Mouse (Mus musculus): Measurements from ENCODE around the gene Mtss1l.
A peak's percentile ranks its signal among the peaks of the same experiment; 100 is the strongest.

Gene Mtss1l

DNA sequence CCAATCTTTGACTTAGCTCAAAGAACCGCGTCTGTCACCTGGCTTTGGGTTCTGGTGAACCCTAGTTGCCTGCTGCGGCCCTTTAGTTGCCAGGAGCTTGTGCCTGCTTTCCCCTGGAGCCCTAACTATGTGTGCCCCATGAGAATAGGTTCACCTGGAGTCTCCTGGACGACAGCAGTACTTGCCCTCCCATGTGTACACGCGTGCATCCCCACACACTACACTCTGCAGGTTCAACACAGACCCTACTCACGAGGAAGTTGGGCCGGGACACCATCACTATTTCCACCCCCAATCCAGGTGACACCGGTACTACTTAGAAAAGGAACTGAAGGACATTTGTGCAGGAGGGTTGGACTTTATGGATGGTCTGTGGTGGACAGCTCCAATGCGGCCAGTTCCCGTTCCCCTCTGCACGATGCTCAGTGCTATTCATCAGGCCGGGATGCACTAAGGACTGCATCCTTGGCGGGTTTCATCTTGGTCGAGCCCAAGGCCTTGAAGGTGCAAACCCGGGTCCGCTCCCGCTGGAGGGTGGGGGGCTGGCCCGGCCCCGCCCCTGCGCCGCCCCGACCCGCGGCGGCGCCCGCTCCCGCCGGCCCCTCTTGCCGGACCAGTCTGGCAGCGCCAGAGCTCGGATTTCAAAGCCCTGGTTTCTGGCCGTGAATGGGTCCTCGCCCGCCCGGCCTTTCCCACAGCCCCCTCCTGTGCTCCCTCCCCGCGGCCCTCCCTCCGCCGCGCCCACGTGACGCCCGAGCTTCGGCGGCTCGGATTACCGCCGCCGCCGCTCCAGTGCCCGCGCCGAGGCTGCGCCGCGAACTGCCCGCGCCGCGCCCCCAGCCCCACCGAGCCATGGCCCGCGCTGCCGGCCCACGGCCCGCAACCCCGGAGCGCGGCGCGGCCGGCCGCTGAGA, at the start of gene Mtss1l:
Gene Mtss1l (plus strand): TSS at position 792 of the 914 bp plus-strand sequence.
- DNase-seq: peak; percentile 24

DNA sequence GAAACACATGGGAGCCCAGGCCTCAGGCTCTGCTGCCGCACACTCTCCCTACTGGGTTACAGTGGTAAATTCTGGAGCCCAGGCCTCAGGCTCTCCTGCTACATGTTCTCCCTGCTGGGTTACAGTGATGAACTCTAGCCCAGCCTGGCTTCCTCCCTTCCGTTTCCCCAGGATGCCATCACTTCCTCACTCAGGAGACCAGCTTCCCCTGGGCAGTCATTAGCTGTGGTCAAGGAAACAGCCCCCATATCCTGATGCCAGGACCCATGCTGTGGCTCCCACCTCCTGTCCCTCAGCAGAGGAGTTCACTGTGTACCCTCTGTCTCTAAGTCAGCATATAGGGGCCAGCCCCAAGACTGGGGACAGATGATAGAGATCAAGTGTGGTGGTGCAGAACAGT, 49.1 kb upstream of the Mtss1l start:
- no peak for DNase-seq

- no peak for DNase-seq
Measured at GRCm38 (mm10) chr8:110673168-110673567, 48.1 kb upstream of the Mtss1l start.

DNA sequence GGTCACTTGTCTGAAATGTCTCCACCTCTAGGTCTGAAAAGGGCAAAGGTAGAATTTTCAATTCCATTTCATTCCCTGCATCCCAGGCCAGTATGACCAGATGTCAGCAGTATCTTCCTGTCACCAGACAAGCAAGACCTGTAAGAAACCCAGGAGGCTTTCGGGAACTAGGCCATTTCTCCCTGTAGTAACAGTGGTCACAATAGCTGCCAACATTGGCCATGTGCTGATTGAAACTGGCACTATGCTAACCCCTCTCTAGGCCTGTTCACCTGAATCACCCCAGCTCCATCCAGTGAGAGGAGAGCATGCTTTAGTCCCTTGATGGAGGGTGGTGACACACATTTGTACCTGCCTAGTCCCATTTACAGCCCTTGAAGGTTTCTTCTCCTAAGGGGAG, 46.7 kb upstream of the Mtss1l start:
- DNase-seq: no peak

DNA sequence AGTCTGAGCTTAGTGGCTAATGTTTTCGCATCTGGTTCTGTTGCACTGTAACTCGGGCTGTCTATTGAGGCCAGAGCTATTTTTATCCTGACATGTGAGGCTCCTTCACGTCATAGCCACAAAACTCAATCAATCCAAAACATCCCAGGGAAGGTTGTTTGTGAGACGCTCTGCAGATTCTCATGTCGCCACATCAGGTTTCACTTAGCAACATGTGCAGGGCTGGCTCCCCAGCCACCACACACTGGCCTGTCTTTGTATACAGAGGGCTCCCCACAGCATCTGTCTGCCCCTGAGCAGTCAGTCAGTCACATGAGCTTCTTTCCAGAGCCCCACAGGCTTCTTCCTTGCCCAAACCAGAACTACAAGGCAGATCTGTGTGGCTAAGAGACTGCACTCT, 44.6 kb upstream of the Mtss1l start:
- no peak for DNase-seq

GRCm38 (mm10) chr8:110677174-110677660, 44.1 kb upstream of the Mtss1l start:
- no peak for DNase-seq

- DNase-seq: no peak
Measured at GRCm38 (mm10) chr8:110678989-110679388, 42.3 kb upstream of the Mtss1l start.

DNA sequence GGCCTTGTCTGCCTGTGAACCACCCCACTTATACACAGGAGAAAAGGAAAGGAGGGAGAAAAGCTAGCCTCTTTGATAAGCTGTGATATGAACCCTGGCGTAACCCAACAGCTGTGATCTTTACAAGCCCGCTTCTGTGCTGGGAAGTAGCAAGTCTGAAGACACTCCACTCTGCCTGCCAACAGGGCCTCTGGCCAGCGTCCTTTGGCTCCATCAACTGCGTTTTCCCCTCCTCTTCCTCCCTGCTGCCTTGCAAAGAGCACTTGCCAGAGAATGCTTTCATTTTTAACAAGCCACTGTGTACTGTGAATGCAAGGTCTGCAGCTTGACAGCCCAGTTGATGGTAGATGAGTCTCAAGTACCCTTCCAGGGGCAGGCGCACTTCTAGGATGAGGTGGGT, 33.5 kb upstream of the Mtss1l start:
- DNase-seq: no peak

DNA sequence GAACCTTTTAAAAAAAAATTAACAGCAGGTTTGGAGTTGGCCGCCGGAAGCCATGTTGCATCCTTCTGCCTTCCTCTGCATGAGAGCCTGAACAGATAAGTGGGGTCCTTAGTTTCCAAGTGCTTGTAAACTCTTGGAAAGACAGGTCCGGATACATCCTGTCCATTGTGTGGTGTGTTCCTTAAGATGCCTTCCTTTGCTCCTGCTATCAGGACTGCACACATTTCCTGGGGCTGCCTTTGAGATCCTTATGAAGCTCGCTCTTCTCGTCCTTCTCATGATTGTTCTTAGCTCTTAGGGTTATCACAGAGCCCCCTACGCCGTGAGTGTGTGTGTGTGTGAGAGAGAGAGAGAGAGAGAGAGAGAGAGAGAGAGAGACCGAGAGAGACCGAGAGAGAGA, 31.3 kb upstream of the Mtss1l start:
- DNase-seq: no peak

GRCm38 (mm10) chr8:110694226-110694625, 27.1 kb upstream of the Mtss1l start:
- no peak for DNase-seq

- DNase-seq: no peak
Measured at GRCm38 (mm10) chr8:110694826-110695225, 26.4 kb upstream of the Mtss1l start.

DNA sequence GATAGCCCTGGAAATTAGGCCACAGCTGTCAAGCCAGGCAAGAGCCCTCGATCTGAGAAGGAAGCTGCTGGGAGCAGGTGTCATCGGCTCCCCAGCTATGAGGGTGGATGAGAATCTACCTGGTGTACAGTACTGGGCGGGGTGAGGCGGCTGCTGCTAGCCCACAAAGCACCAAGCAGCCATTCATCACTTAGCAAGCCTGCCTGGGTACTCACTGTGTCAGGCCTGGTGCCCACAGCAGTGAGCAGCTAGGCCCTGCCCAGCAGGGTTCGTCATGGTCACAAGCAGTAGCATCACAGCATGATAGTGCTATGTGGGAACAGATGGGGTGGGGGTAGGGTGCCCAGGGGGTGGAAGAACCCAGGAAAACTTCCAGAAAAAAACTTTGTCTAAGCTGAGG, 25.8 kb upstream of the Mtss1l start:
- no peak for DNase-seq

GRCm38 (mm10) chr8:110696051-110696450, 25.2 kb upstream of the Mtss1l start:
- DNase-seq: no peak

DNA sequence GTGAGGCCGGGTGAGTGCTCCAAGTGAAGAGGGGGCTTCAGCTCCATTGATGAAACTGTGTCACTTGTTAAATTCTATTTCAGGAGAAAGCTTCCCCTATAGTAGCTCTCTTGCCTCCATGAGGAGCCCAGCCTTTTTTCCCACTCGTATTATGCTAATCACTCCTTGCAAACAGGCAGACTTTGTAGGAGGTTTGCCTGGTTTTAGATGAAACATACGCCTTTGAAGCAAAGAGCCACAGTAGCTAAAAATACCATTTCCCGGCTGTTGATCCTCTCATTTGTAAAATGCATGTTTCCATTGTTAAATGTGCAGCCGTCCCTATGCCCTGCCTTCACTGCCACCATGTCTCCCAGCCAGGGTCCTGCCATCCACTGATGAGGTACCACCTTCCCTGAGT, 23.7 kb upstream of the Mtss1l start:
- DNase-seq: no peak

DNA sequence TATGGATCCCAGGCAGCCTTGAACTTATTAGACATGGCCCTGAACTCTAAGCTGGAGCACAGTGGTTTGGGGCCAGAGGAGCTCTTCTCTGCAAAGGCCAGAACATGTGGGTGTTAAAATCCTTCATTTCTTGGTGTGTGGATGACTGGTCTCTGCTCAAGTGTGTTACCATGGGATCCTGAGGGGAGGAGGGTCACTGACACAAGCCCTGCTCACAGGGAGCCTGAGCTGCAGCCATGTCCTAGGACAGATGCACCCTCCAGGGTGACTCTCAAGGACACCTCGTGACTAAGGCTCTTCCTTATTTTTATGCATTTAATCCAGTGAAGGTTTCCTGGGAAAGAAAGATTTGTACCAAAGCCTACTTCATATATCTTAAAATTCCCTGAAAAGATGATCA, 23.2 kb upstream of the Mtss1l start:
- DNase-seq: no peak

DNA sequence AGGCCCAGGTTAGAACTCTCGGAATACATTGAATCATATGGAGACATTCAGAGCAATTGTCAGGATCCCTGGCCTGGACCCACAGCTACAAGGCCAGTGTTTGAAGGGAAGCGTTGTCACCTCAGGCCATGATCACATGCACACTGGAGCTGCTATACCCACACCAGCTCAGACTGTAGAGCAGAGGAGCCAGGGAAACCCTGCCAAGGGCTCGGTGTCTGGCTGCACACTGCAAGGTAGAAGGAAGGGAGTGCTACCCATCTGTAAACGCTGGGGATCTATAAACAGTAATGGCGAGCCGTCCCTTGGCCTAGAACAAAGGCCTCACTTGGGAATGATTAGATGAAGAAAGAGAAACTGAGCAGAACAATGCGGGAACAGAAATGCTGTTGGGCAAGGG, 21.8 kb upstream of the Mtss1l start:
- DNase-seq: no peak

DNA sequence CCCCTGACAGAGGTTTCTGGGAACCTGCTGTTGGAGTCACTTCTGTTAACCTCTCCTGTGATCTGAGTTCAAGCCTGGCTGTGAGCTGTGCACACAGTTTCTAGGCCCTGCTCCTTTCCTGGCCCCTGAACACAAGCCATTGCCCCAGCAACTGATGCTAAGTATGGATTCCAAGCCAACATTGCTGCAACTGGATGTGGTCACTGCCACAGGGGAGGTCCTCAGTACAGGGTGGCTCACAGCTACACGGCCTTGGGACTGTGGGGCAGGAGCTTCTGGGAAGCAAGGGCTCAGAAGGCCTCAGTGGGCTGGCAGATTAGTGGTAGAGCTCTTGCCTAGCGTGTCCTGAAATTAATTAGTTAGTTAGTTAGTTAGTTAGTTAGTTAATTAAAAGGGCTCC, 20.7 kb upstream of the Mtss1l start:
- DNase-seq: no peak

- DNase-seq: no peak
Measured at GRCm38 (mm10) chr8:110702636-110703459, 18.4 kb upstream of the Mtss1l start.

GRCm38 (mm10) chr8:110703460-110704061, 17.7 kb upstream of the Mtss1l start:
- DNase-seq: no peak

GRCm38 (mm10) chr8:110704103-110704502, 17.2 kb upstream of the Mtss1l start:
- DNase-seq: no peak

- DNase-seq: no peak
Measured at GRCm38 (mm10) chr8:110705391-110706287, 15.6 kb upstream of the Mtss1l start.

DNA sequence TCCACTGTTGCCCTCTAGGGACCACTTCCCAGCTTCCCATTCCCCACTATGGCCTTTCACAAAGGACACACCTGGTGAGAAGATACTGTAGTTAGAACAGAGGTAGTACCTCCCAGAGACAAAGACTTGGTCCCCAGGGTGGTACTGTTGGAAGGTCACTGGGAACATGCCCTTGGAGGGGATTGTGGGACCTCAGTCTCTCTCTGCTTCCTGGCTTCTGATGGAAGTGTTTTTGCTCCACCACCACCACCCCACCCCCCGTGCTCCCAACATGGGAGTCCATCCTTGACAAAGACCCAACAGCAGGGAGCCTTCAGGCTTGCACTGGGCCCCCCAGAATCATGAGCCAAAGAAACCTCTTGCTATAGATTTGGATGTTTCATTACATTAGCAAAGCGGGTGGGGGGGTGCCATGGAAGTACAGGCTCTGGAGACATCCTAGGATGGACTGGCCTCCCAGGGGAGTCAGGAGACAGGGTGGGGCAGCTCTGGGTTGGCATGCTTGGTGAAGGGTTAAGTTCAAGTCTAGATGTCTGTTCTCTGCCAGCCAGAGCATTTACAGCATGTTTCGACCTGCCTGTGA, 14.9 kb upstream of the Mtss1l start:
- DNase-seq: no peak

Data from thymus, postnatal 25 days (tissue).